Mouse (Mus musculus): Measurements from ENCODE around the gene Tlx2.

Tlx2 gene

GRCm38 (mm10) chr6:83054871-83055431 lies 15.1 kb downstream of the Tlx2 start, which contains the start of gene Htra2:
Htra2 (minus strand) TSS chr6:83055273.
- peak in 1 of 2 experiments; percentile 40 for DNase-seq (ENCODE audit: low spot score in 2 of 2)

DNA sequence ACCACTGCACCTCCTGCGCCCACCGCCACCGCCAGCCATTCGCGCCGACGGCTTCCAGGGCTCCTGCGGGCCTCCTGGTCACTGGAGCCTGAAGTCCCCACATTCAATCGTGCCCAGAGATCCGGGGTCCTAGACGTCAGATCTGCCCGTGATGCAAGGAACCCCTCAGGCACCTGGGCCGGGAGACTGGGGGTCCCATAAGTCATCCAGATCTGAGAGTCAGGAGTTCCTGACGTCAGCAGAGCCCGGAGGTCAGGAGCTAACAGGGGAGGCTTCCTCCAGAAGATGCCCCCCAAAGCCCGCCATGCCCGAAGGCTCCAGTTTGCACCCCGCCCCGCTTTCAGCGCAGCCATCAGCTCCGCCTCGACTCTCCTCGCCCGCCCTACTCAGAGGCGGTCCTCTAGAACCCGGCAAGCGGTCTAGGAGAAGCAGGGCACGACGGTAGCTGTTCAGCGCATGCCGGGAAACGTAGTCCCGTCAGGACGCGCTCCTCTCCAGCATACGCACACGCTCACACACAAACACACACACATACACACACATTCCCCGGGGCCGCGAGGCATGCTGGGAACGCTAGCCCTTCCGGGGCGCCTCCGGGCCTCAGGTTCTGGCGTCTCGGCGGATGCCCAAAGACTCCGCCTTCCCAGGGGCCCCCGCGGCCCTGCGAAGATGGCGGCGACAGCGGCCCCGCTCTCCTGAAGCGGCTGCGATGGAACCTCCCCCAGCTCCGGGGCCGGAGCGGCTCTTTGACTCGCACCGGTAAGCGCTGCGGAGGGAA lies 15.8 kb downstream of the Tlx2 start, which contains the start of gene Aup1:
TSS of gene Aup1 (plus strand) at position 448 of the 778 bp plus-strand sequence.
- peak; percentile 96 to 98 for DNase-seq (ENCODE audit: low spot score in 2 of 2)

GRCm38 (mm10) chr6:83053136-83053960 lies 16.7 kb downstream of the Tlx2 start:
- peak in 1 of 2 experiments; percentile 42 for DNase-seq (ENCODE audit: low spot score in 2 of 2)

DNA sequence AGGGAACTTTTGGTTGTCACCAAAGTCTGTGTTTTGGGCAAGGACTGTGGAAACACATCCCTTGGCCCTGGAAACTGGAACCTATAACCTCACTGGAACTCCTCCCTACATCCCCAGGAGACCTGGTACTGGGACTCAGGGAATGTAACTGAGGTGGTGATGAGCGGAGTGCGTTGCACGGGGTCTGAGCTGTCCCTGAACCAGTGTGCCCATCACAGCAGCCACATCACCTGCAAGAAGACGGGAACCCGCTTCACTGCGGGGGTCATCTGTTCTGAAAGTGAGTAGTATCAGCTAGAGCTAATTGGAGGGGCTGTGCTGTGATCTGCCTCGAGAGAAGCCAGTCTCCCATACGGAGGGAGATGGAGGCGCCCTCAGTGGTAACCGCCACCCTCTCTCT lies 20.7 kb downstream of the Tlx2 start:
- no peak for DNase-seq (ENCODE audit: low spot score in 2 of 2)

GRCm38 (mm10) chr6:83044742-83045141 lies 25.4 kb downstream of the Tlx2 start:
- DNase-seq (ENCODE audit: low spot score in 2 of 2), result no peak

DNA sequence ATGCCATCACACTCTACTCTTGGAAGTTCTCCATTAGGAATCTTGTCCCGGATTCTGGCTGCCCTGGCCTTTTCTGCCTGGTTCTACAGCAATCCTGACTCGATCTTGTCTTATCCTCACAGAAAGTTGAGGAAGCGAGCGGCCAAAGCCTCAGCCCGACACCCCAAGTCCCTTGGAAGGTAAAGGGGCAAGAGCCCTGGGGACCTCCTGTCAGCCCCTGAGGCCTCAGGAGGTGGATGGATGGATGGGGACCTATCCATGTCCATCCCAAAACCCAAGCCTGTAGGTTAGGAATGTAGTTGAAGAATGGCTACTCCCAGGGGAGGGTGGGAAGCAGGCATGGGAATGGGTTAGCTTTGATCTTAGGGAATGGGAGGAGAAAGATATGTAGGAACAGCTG lies 26.1 kb downstream of the Tlx2 start:
- no peak for DNase-seq (ENCODE audit: low spot score in 2 of 2)

- no peak for DNase-seq (ENCODE audit: low spot score in 2 of 2)
Measured at GRCm38 (mm10) chr6:83043561-83043960, 26.5 kb downstream of the Tlx2 start.

GRCm38 (mm10) chr6:83040601-83041000 lies 29.5 kb downstream of the Tlx2 start:
- DNase-seq (ENCODE audit: low spot score in 2 of 2), result no peak

DNA sequence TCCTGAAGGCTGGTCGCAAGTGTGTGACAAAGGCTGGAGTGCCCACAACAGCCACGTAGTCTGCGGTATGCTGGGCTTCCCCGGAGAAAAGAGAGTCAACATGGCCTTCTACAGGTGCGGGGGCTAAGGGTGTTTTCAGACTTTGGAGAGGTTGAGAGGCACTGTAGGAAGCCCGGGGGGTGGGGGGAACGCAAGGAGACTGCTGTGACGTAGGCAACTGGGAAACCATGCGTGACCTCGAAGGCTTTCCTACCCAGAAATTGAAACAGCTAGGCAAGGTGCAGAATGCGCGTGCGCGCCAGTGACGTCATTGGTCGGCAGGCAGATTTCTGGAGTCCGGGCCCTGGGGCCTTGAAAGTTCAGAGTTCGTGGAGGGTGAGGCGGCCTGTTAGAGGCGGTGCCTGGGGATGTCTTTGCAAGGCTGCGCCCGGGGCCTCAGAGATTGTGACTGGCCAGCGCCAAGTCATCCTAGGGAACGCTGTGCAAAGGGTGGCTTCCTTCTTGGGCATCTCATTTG lies 31.5 kb downstream of the Tlx2 start:
- DNase-seq (ENCODE audit: low spot score in 2 of 2), result peak; percentile 54 to 92

- no peak for DNase-seq (ENCODE audit: low spot score in 2 of 2)
Measured at GRCm38 (mm10) chr6:83037188-83037587, 32.9 kb downstream of the Tlx2 start.

DNA sequence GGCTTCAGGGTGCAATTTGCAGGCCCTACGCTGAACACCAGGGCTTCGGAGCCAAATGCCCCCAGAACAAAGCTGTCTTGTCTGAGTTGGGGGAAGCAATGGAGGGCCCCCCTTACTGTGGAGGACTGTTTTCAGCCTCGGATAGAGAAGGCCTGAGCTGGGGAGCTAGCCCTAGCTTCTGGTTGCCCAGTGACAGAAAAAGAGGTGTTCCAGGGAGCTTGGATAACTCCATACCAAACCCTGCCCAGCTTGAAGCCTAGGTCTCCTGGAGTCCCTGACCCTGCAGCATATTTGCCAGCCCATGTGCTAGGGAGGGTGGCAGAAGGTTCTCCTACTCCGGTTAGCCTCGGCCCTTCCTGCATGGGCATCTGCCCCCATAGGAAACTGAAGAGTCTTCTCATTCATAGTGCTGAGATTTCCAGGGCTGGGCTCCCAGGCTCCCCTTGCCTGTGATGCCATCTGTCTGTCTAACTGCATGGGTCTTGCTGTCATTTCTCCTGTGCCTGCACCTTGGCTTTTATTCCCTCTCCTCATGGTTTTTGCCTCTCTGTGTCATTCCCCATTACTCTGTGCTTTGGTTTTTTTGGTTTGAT lies 35.5 kb downstream of the Tlx2 start:
- DNase-seq (ENCODE audit: low spot score in 2 of 2), result no peak

GRCm38 (mm10) chr6:83033249-83034185 lies 36.6 kb downstream of the Tlx2 start, which contains the start of the genes Dok1 and Loxl3:
Dok1 (minus strand) TSS chr6:83033471.
Loxl3 (plus strand) TSS chr6:83034173.
- peak in 1 of 2 experiments; percentile 28 for DNase-seq (ENCODE audit: low spot score in 2 of 2)

DNA sequence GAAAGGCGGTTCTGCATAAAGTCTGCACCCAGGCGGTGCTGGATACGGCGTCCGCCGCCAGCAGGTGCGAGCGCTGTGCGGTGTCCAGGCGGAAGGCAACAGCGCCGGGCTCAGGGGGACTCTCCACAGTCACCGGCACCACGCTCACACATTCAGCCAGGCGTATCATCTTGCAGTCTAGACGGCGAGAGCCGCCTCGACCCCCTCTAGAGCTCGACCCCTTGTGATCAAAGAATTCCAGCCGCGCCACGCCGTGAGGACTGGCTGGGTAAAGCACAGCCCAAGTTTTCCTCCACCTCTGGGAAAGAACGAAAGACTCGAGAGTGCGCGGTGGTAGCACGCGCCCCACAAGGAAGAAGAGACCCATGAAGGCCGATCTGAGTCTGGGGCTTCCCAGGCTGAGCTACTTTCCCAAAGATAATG lies 37.3 kb downstream of the Tlx2 start:
- no peak for DNase-seq (ENCODE audit: low spot score in 2 of 2)

DNA sequence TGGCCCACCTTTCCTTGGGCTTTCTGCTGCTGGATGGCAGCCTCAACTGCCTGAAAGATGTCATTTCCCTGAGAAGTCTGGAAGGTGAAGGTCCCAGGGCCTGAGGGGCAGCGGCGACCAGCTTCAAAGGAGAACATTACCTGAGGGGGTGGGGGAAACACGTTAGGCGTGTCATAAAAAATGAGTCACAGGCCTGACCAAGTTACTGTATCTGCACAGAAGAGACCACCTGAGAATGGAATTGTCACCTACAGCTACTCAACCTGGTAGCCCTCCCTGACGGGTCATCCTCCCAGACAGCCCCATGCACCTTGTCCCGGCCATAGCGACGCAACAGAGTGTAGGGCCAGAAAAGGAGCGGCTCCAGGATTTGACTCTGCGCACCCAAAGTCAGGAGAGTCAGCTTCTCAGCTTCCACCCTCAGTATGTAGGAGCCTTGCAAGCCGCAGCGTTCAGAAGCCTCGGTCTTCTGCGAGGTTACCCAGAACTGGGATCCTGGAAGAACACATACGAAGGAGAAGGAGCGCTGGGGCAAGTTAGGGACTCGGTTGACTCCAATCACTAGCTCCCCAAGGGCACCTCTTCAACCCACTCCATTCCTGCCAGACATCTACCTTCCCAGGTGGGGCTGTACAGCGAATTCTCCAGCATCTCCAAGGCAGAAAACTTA lies 38.0 kb downstream of the Tlx2 start:
- no peak for DNase-seq (ENCODE audit: low spot score in 2 of 2)

- no peak for DNase-seq (ENCODE audit: low spot score in 2 of 2)
Measured at GRCm38 (mm10) chr6:83031111-83031510, 39.0 kb downstream of the Tlx2 start.

GRCm38 (mm10) chr6:83029777-83030176 lies 40.3 kb downstream of the Tlx2 start:
- DNase-seq (ENCODE audit: low spot score in 2 of 2), result no peak

DNA sequence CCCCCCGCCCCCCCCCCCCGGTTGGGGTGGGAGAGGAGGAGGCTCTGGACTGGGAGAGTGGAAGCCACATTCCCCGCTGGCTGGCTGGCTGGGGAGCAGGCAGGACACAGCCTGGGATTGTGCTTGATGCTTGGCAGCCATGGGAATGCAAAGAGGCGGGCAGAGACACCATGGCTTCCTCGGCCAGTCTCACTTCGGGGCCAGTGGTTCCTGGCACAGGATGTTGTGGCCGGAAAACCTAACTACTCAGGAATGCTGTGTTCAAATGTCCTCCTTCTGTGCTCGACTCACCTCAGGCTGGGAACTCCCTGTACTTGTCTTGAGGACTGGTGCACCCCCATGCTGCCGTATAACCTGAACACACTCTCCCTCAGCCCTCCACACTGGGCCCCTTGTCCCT lies 42.4 kb downstream of the Tlx2 start:
- DNase-seq (ENCODE audit: low spot score in 2 of 2), result no peak

DNA sequence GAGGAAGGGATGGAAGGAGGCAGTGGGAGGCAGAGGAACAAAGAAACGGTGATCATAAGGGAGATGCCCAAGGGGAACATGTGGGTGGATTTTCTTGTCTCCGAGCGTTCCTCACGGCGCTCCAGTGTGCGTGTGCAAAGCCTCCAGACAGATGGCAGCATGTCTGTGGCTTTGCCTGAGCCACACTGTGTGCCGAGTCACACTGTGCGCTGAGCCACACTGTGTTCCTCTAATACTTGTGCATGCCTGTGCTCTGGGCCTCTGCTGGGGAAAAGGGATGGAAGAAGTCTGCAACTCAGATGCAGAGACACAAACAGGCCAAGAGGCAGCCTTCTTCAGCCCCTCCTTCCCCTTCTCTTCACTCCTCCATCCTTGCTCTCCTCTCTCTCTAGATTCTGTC lies 42.8 kb downstream of the Tlx2 start:
- no peak for DNase-seq (ENCODE audit: low spot score in 2 of 2)

DNA sequence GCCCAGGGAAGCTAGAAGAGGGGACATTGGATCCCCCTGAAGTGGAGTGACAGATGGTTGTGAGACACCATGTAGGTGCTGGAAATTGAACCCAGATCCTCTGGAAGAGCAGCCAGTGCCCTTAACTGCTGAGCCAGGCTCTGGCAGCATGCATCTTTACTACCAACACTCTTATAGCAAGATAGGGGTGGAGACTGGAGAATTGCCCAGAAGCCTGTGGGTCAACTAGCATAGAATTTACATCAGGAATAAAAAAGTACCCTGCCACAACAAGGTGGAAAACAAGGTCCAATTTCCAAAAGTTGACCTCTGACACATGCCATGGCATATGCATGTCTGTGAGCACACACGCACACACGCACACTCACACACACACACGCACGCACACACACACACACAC lies 44.9 kb downstream of the Tlx2 start:
- no peak for DNase-seq (ENCODE audit: low spot score in 2 of 2)

- DNase-seq (ENCODE audit: low spot score in 2 of 2), result no peak
Measured at GRCm38 (mm10) chr6:83024421-83024820, 45.7 kb downstream of the Tlx2 start.
